Mouse (Mus musculus): Measurements from ENCODE around the gene Dusp16. TPM values are rescaled to one million over a fixed set of nuclear protein-coding genes. Genes with fewer than 3 reads are reported as not detected.

The Dusp16 gene
- polyA plus RNA-seq, 1 experiment: 12.7 TPM

GRCm38 (mm10) chr6:134751883-134752647, 40.4 kb downstream of the Dusp16 start:
- Histone ChIP-seq H3K27me3 (ENCODE audit: control insufficient read depth, insufficient read depth, low read length) (no peaks in the 10 kb centered on the region), H3K4me1 (replicated peaks; ENCODE audit: control insufficient read depth, insufficient read depth, low read length) (peaks cover 3% of the 10 kb centered on the region), H3K27ac (ENCODE audit: control insufficient read depth, insufficient read depth, low read length) (peak overlapping the region; percentile 63; the same call in 1 of the 2 replicates), H3K4me3 (ENCODE audit: control insufficient read depth, insufficient read depth, low read length) (no peak overlapping the region), H3K36me3 (ENCODE audit: control insufficient read depth, insufficient read depth, low read length) (no peaks in the 10 kb centered on the region)
- TF ChIP-seq POLR2A (IDR thresholded peaks at IDR 0.05; ENCODE audit: control insufficient read depth, extremely low read depth, insufficient read depth, low read length, poor library complexity) (no peak), CTCF (IDR thresholded peaks at IDR 0.05; ENCODE audit: borderline replicate concordance, control insufficient read depth, extremely low read depth, insufficient read depth, low read length, poor library complexity) (no peak)
- no peak for DNase-seq
- WGBS: 62% methylated on average over 5 of the region's 5 CpGs

- H3K4me3 ChIP-seq (ENCODE audit: control insufficient read depth, insufficient read depth, low read length): no peak overlapping the region
- H3K27me3 ChIP-seq (ENCODE audit: control insufficient read depth, insufficient read depth, low read length): no peaks in the 10 kb centered on the region
- H3K4me1 ChIP-seq (replicated peaks; ENCODE audit: control insufficient read depth, insufficient read depth, low read length): peaks cover 3% of the 10 kb centered on the region
- no peak for DNase-seq
- 97% methylated on average over 4 of the region's 4 CpGs for whole genome bisulfite sequencing
- no peak overlapping the region for H3K27ac ChIP-seq (ENCODE audit: control insufficient read depth, insufficient read depth, low read length)
- no peak for TF ChIP-seq POLR2A (IDR thresholded peaks at IDR 0.05; ENCODE audit: control insufficient read depth, extremely low read depth, insufficient read depth, low read length, poor library complexity)
- no peaks in the 10 kb centered on the region for H3K36me3 ChIP-seq (ENCODE audit: control insufficient read depth, insufficient read depth, low read length)
These were observed 41.3 kb downstream of the Dusp16 start for GRCm38 (mm10) chr6:134751087-134751486.

GRCm38 (mm10) chr6:134748126-134748525, 44.3 kb downstream of the Dusp16 start:
- H3K27me3 ChIP-seq (ENCODE audit: control insufficient read depth, insufficient read depth, low read length): no peaks in the 10 kb centered on the region
- H3K27ac ChIP-seq (ENCODE audit: control insufficient read depth, insufficient read depth, low read length): no peak overlapping the region
- WGBS: 97% methylated on average over 3 of the region's 3 CpGs
- H3K4me1 ChIP-seq (replicated peaks; ENCODE audit: control insufficient read depth, insufficient read depth, low read length): peaks cover 3% of the 10 kb centered on the region
- H3K4me3 ChIP-seq (ENCODE audit: control insufficient read depth, insufficient read depth, low read length): no peak overlapping the region
- H3K36me3 ChIP-seq (ENCODE audit: control insufficient read depth, insufficient read depth, low read length): no peaks in the 10 kb centered on the region
- DNase-seq: no peak
- no peak for TF ChIP-seq POLR2A (IDR thresholded peaks at IDR 0.05; ENCODE audit: control insufficient read depth, extremely low read depth, insufficient read depth, low read length, poor library complexity)
- no peak for TF ChIP-seq CTCF (IDR thresholded peaks at IDR 0.05; ENCODE audit: borderline replicate concordance, control insufficient read depth, extremely low read depth, insufficient read depth, low read length, poor library complexity)

GRCm38 (mm10) chr6:134745876-134746275, 46.5 kb downstream of the Dusp16 start:
- no peak for DNase-seq
- Histone ChIP-seq H3K4me1 (replicated peaks; ENCODE audit: control insufficient read depth, insufficient read depth, low read length) (no peaks in the 10 kb centered on the region), H3K36me3 (ENCODE audit: control insufficient read depth, insufficient read depth, low read length) (no peaks in the 10 kb centered on the region), H3K27ac (ENCODE audit: control insufficient read depth, insufficient read depth, low read length) (no peak overlapping the region), H3K27me3 (ENCODE audit: control insufficient read depth, insufficient read depth, low read length) (no peaks in the 10 kb centered on the region), H3K4me3 (ENCODE audit: control insufficient read depth, insufficient read depth, low read length) (no peak overlapping the region)
- no peak for TF ChIP-seq POLR2A (IDR thresholded peaks at IDR 0.05; ENCODE audit: control insufficient read depth, extremely low read depth, insufficient read depth, low read length, poor library complexity)
- no peak for TF ChIP-seq CTCF (IDR thresholded peaks at IDR 0.05; ENCODE audit: borderline replicate concordance, control insufficient read depth, extremely low read depth, insufficient read depth, low read length, poor library complexity)
- 94% methylated on average over 7 of the region's 7 CpGs for WGBS

- H3K27me3 ChIP-seq (ENCODE audit: control insufficient read depth, insufficient read depth, low read length): no peaks in the 10 kb centered on the region
- TF ChIP-seq CTCF (IDR thresholded peaks at IDR 0.05; ENCODE audit: borderline replicate concordance, control insufficient read depth, extremely low read depth, insufficient read depth, low read length, poor library complexity): no peak
- TF ChIP-seq POLR2A (IDR thresholded peaks at IDR 0.05; ENCODE audit: control insufficient read depth, extremely low read depth, insufficient read depth, low read length, poor library complexity): no peak
- H3K27ac ChIP-seq (ENCODE audit: control insufficient read depth, insufficient read depth, low read length): no peak overlapping the region
- H3K36me3 ChIP-seq (ENCODE audit: control insufficient read depth, insufficient read depth, low read length): no peaks in the 10 kb centered on the region
- H3K4me1 ChIP-seq (replicated peaks; ENCODE audit: control insufficient read depth, insufficient read depth, low read length): no peaks in the 10 kb centered on the region
- no peak for DNase-seq
- no peak overlapping the region for H3K4me3 ChIP-seq (ENCODE audit: control insufficient read depth, insufficient read depth, low read length)
These were observed 48.9 kb downstream of the Dusp16 start for GRCm38 (mm10) chr6:134743568-134743967.

- no peak for DNase-seq
- Histone ChIP-seq H3K27ac (ENCODE audit: control insufficient read depth, insufficient read depth, low read length) (no peak overlapping the region), H3K4me3 (ENCODE audit: control insufficient read depth, insufficient read depth, low read length) (no peak overlapping the region), H3K36me3 (ENCODE audit: control insufficient read depth, insufficient read depth, low read length) (no peaks in the 10 kb centered on the region), H3K4me1 (replicated peaks; ENCODE audit: control insufficient read depth, insufficient read depth, low read length) (no peaks in the 10 kb centered on the region), H3K27me3 (ENCODE audit: control insufficient read depth, insufficient read depth, low read length) (no peaks in the 10 kb centered on the region)
- WGBS: 95% methylated on average over 3 of the region's 3 CpGs
- TF ChIP-seq CTCF (IDR thresholded peaks at IDR 0.05; ENCODE audit: borderline replicate concordance, control insufficient read depth, extremely low read depth, insufficient read depth, low read length, poor library complexity): no peak
- TF ChIP-seq POLR2A (IDR thresholded peaks at IDR 0.05; ENCODE audit: control insufficient read depth, extremely low read depth, insufficient read depth, low read length, poor library complexity): no peak
These were observed 55.6 kb downstream of the Dusp16 start for GRCm38 (mm10) chr6:134736853-134737252.

- WGBS: 97% methylated on average over 5 of the region's 5 CpGs
- H3K27me3 ChIP-seq (ENCODE audit: control insufficient read depth, insufficient read depth, low read length): no peaks in the 10 kb centered on the region
- no peak for DNase-seq
- no peak overlapping the region for H3K4me3 ChIP-seq (ENCODE audit: control insufficient read depth, insufficient read depth, low read length)
- no peaks in the 10 kb centered on the region for H3K36me3 ChIP-seq (ENCODE audit: control insufficient read depth, insufficient read depth, low read length)
- H3K27ac ChIP-seq (ENCODE audit: control insufficient read depth, insufficient read depth, low read length): no peak overlapping the region
- no peaks in the 10 kb centered on the region for H3K4me1 ChIP-seq (replicated peaks; ENCODE audit: control insufficient read depth, insufficient read depth, low read length)
- TF ChIP-seq CTCF (IDR thresholded peaks at IDR 0.05; ENCODE audit: borderline replicate concordance, control insufficient read depth, extremely low read depth, insufficient read depth, low read length, poor library complexity) (no peak), POLR2A (IDR thresholded peaks at IDR 0.05; ENCODE audit: control insufficient read depth, extremely low read depth, insufficient read depth, low read length, poor library complexity) (no peak)
These were observed 58.6 kb downstream of the Dusp16 start for GRCm38 (mm10) chr6:134733800-134734221.
